ENCODE assay signal across 9 mouse cellular contexts in genomic region chr11:75736978-75737377, GRCm38 (mm10). TPM values are rescaled to one million over a fixed set of nuclear protein-coding genes. Genes with fewer than 3 reads are reported as not detected.
DNase-seq lines count a peak whose midpoint lies in the region; ATAC-seq and TF ChIP-seq lines count a peak whose summit lies in the region.
"Had no signal": no experiment of that assay in that cellular context is flagged by ENCODE, and none has a peak within 500 bp of the region (broad histone marks: within the 10 kb centered on the region; RNA-seq: fewer than 3 reads in every experiment).

No protein-coding gene starts in this region.

- DNase-seq in intestine, embryonic 14.5 days (ENCODE audit: low spot score) = no peak
- DNase-seq in forebrain, embryonic 14.5 days (ENCODE audit: low spot score) = no peak
- no peak for DNase-seq in thymus, postnatal 0 days (ENCODE audit: low spot score)
- no peak for DNase-seq in layer of hippocampus, adult 9-10 months (ENCODE audit: low spot score)
- DNase-seq: thymus, postnatal 25 days had no signal

- ATAC-seq in intestine, embryonic 14.5 days (replicated peaks; ENCODE audit: low FRiP score, low TSS enrichment, low read depth) = no peak
- no peak for ATAC-seq in intestine, embryonic 16.5 days
- ATAC-seq in forebrain, embryonic 14.5 days = no peak
- ATAC-seq in midbrain, embryonic 12.5 days (ENCODE audit: low FRiP score, low read depth) = no peak
- ATAC-seq in CD4-positive, CD25-positive, alpha-beta regulatory T cell, adult 4 months = no peak

- H3K4me2 ChIP-seq in intestine, embryonic 14.5 days (ENCODE audit: low read length) = peak overlapping the region; percentile 8; the same call in 1 of the 2 replicates
- H3K4me2 ChIP-seq in intestine, embryonic 16.5 days (ENCODE audit: low read depth, low read length) = no peak overlapping the region
- H3K4me2 ChIP-seq in forebrain, embryonic 14.5 days (ENCODE audit: low read length) = peak overlapping the region; percentile 30
- peak overlapping the region; percentile 28 for H3K4me2 ChIP-seq in midbrain, embryonic 12.5 days (replicated peaks)

- TF ChIP-seq EP300 in ES-Bruce4 (IDR thresholded peaks at IDR 0.05; ENCODE audit: insufficient read depth, low read depth, low read length) = no peak

- H3K9me3 ChIP-seq in intestine, embryonic 14.5 days (ENCODE audit: control insufficient read depth, low read length) = no peaks in the 10 kb centered on the region
- no peaks in the 10 kb centered on the region for H3K9me3 ChIP-seq in intestine, embryonic 16.5 days (ENCODE audit: control insufficient read depth, low read length)
- H3K9me3 ChIP-seq in ES-Bruce4 (replicated peaks; ENCODE audit: control insufficient read depth, insufficient read depth, low read length, poor library complexity, severe bottlenecking) = no peaks in the 10 kb centered on the region
- no peaks in the 10 kb centered on the region for H3K9me3 ChIP-seq in forebrain, embryonic 14.5 days (replicated peaks; ENCODE audit: control insufficient read depth, low read length)
- H3K9me3 ChIP-seq in midbrain, embryonic 12.5 days = no peaks in the 10 kb centered on the region

- peaks cover 46% of the 10 kb centered on the region for H3K4me1 ChIP-seq in intestine, embryonic 14.5 days (replicated peaks; ENCODE audit: control insufficient read depth, insufficient read depth, low read length)
- peaks cover 44% of the 10 kb centered on the region for H3K4me1 ChIP-seq in intestine, embryonic 16.5 days (ENCODE audit: control insufficient read depth, insufficient read depth, low read length)
- peaks cover 8% of the 10 kb centered on the region for H3K4me1 ChIP-seq in ES-Bruce4 (ENCODE audit: control insufficient read depth, insufficient read depth, low read length)
- peaks cover 34% of the 10 kb centered on the region for H3K4me1 ChIP-seq in forebrain, embryonic 14.5 days (ENCODE audit: control insufficient read depth, insufficient read depth, low read length)
- peaks cover 31% of the 10 kb centered on the region for H3K4me1 ChIP-seq in midbrain, embryonic 12.5 days

- no peak overlapping the region for H3K9ac ChIP-seq in intestine, embryonic 14.5 days (ENCODE audit: low read length)
- no peak overlapping the region for H3K9ac ChIP-seq in intestine, embryonic 16.5 days (ENCODE audit: low read depth, low read length)
- peak overlapping the region; percentile 58; the same call in 1 of the 2 replicates for H3K9ac ChIP-seq in ES-Bruce4 (ENCODE audit: low read depth, poor library complexity, severe bottlenecking)
- peak overlapping the region; percentile 22; the same call in 1 of the 2 replicates for H3K9ac ChIP-seq in forebrain, embryonic 14.5 days (ENCODE audit: low read length)
- H3K9ac ChIP-seq in midbrain, embryonic 12.5 days (replicated peaks) = no peak overlapping the region

- H3K4me3 ChIP-seq in intestine, embryonic 14.5 days (ENCODE audit: low read depth, low read length) = no peak overlapping the region
- no peak overlapping the region for H3K4me3 ChIP-seq in intestine, embryonic 16.5 days (ENCODE audit: low read length)
- H3K4me3 ChIP-seq in ES-Bruce4 (ENCODE audit: low read depth, low read length) = 0 out of 2 replicates have a peak overlapping the region, but pooled peaks have one; percentile 24
- no peak overlapping the region for H3K4me3 ChIP-seq in forebrain, embryonic 14.5 days (ENCODE audit: low read depth, low read length)
- H3K4me3 ChIP-seq in midbrain, embryonic 12.5 days = no peak overlapping the region

- peaks cover 31% of the 10 kb centered on the region for H3K36me3 ChIP-seq in intestine, embryonic 14.5 days (ENCODE audit: control insufficient read depth, insufficient read depth, low read length)
- no peaks in the 10 kb centered on the region for H3K36me3 ChIP-seq in intestine, embryonic 16.5 days (ENCODE audit: control insufficient read depth, insufficient read depth, low read length)
- H3K36me3 ChIP-seq in ES-Bruce4 (ENCODE audit: control insufficient read depth, insufficient read depth, low read length, poor library complexity, severe bottlenecking) = peaks cover 56% of the 10 kb centered on the region
- peaks cover 19% of the 10 kb centered on the region for H3K36me3 ChIP-seq in forebrain, embryonic 14.5 days (ENCODE audit: control insufficient read depth, insufficient read depth, low read length)
- peaks cover 26% of the 10 kb centered on the region for H3K36me3 ChIP-seq in midbrain, embryonic 12.5 days

- H3K27me3 ChIP-seq in intestine, embryonic 14.5 days (replicated peaks; ENCODE audit: control insufficient read depth, insufficient read depth, low read length) = no peaks in the 10 kb centered on the region
- H3K27me3 ChIP-seq in intestine, embryonic 16.5 days (replicated peaks; ENCODE audit: control insufficient read depth, insufficient read depth, low read length) = no peaks in the 10 kb centered on the region
- H3K27me3 ChIP-seq in ES-Bruce4 (ENCODE audit: control insufficient read depth, insufficient read depth, low read length, poor library complexity, severe bottlenecking) = no peaks in the 10 kb centered on the region
- H3K27me3 ChIP-seq in forebrain, embryonic 14.5 days (replicated peaks; ENCODE audit: control insufficient read depth, insufficient read depth, low read length) = no peaks in the 10 kb centered on the region
- no peaks in the 10 kb centered on the region for H3K27me3 ChIP-seq in midbrain, embryonic 12.5 days

- TF ChIP-seq CTCF in ES-Bruce4 (IDR thresholded peaks at IDR 0.05; ENCODE audit: low read depth, low read length) = no peak

- no peak overlapping the region for H3K27ac ChIP-seq in intestine, embryonic 14.5 days (ENCODE audit: low read depth)
- H3K27ac ChIP-seq in intestine, embryonic 16.5 days (ENCODE audit: low read length) = no peak overlapping the region
- peak overlapping the region; percentile 66 for H3K27ac ChIP-seq in ES-Bruce4 (ENCODE audit: insufficient read depth, low read length)
- H3K27ac ChIP-seq in forebrain, embryonic 14.5 days (ENCODE audit: low read depth, low read length) = no peak overlapping the region
- no peak overlapping the region for H3K27ac ChIP-seq in midbrain, embryonic 12.5 days (replicated peaks)

- 53% methylated on average over 3 of the region's 3 CpGs for WGBS in intestine, embryonic 14.5 days
- WGBS in intestine, embryonic 16.5 days = 55% methylated on average over 3 of the region's 3 CpGs
- 56% methylated on average over 3 of the region's 3 CpGs for WGBS in forebrain, embryonic 14.5 days
- WGBS in midbrain, embryonic 12.5 days = 73% methylated on average over 3 of the region's 3 CpGs

- TF ChIP-seq POLR2A in ES-Bruce4 (IDR thresholded peaks at IDR 0.05; ENCODE audit: insufficient read depth, low read length) = no peak

RNA-seq across cellular contexts. Expression of gene Ywhae, which starts 4.3 kb away (rescaled TPM):
- polyA plus RNA-seq in intestine, embryonic 14.5 days (2014; fragmentation: Nextera tagmentation; extraction: Ambion mirVana) = 888 and 941 TPM in 2 replicates
- 648 and 718 TPM in 2 replicates for polyA plus RNA-seq in intestine, embryonic 16.5 days (2015; fragmentation: Nextera tagmentation; extraction: Ambion mirVana)
- polyA plus RNA-seq in ES-Bruce4 (2011; ENCODE audit: insufficient read depth, insufficient read length, low read depth, missing spikeins) = 1,329 and 1,367 TPM in 2 replicates
- 1,444 and 1,603 TPM in 2 replicates for polyA plus RNA-seq in forebrain, embryonic 14.5 days (2014; fragmentation: Nextera tagmentation; extraction: Ambion mirVana)
- 1,324 and 1,373 TPM in 2 replicates for polyA plus RNA-seq in midbrain, embryonic 12.5 days (2016; fragmentation: Nextera tagmentation; extraction: Ambion mirVana)
- polyA plus RNA-seq in thymus, postnatal 0 days (2015; fragmentation: Nextera tagmentation; extraction: Ambion mirVana) = 669 and 689 TPM in 2 replicates
- 100 to 1,000 TPM; 395 to 413 TPM for polyA plus RNA-seq in CD4-positive, CD25-positive, alpha-beta regulatory T cell, adult 4 months (2017; shearing (Covaris generic))

RNA-seq across cellular contexts. Expression of gene Crk, which starts 57.9 kb away (rescaled TPM):
- 101 and 106 TPM in 2 replicates for polyA plus RNA-seq in intestine, embryonic 14.5 days (2014; fragmentation: Nextera tagmentation; extraction: Ambion mirVana)
- 91.0 and 94.1 TPM in 2 replicates for polyA plus RNA-seq in intestine, embryonic 16.5 days (2015; fragmentation: Nextera tagmentation; extraction: Ambion mirVana)
- 86.0 and 91.5 TPM in 2 replicates for polyA plus RNA-seq in ES-Bruce4 (2011; ENCODE audit: insufficient read depth, insufficient read length, low read depth, missing spikeins)
- polyA plus RNA-seq in forebrain, embryonic 14.5 days (2014; fragmentation: Nextera tagmentation; extraction: Ambion mirVana) = 105 and 109 TPM in 2 replicates
- polyA plus RNA-seq in midbrain, embryonic 12.5 days (2016; fragmentation: Nextera tagmentation; extraction: Ambion mirVana) = 140 and 142 TPM in 2 replicates
- 58.0 and 64.6 TPM in 2 replicates for polyA plus RNA-seq in thymus, postnatal 0 days (2015; fragmentation: Nextera tagmentation; extraction: Ambion mirVana)
- 10 to 100 TPM; 10.4 to 15.3 TPM for polyA plus RNA-seq in CD4-positive, CD25-positive, alpha-beta regulatory T cell, adult 4 months (2017; shearing (Covaris generic))

RNA-seq across cellular contexts. Expression of gene Doc2b, which starts 58.9 kb away (rescaled TPM):
- polyA plus RNA-seq in intestine, embryonic 14.5 days (2014; fragmentation: Nextera tagmentation; extraction: Ambion mirVana) = 2.2 and 2.6 TPM in 2 replicates
- polyA plus RNA-seq in intestine, embryonic 16.5 days (2015; fragmentation: Nextera tagmentation; extraction: Ambion mirVana) = 0.61 and 0.97 TPM in 2 replicates
- polyA plus RNA-seq in ES-Bruce4 (2011; ENCODE audit: insufficient read depth, insufficient read length, low read depth, missing spikeins) = 0.15 and 0.22 TPM in 2 replicates
- polyA plus RNA-seq in forebrain, embryonic 14.5 days (2014; fragmentation: Nextera tagmentation; extraction: Ambion mirVana) = 1.5 and 1.8 TPM in 2 replicates
- polyA plus RNA-seq in midbrain, embryonic 12.5 days (2016; fragmentation: Nextera tagmentation; extraction: Ambion mirVana) = 0.50 and 0.59 TPM in 2 replicates
- 0.33 TPM in 2 replicates for polyA plus RNA-seq in thymus, postnatal 0 days (2015; fragmentation: Nextera tagmentation; extraction: Ambion mirVana)
- polyA plus RNA-seq in CD4-positive, CD25-positive, alpha-beta regulatory T cell, adult 4 months (2017; shearing (Covaris generic)) = not detected

Comparison
In these comparisons a context has a peak if more than half of its experiments do, and no peak if none do; other contexts are left out.
1. H3K9ac ChIP-seq: peak in ES-Bruce4 (single experiment) and forebrain, embryonic 14.5 days (single experiment); none in intestine, embryonic 14.5 days (single experiment), intestine, embryonic 16.5 days (single experiment) and midbrain, embryonic 12.5 days (single experiment).